Mouse (Mus musculus): ENCODE measurements at regions not wholly inside any gene's neighbourhood (a gene's known extent, or its start where the extent isn't known, plus 50 kb on each side); places are given as distances from the start of the nearest gene placed in this dataset.

- dilution Hi-C loops (cut with MboI; ENCODE audit: extremely low pct_ligation_motif_present, extremely low pct_unique_long_range_greater_than_20kb, low sequenced_read_pairs) (no loop called here), in situ Hi-C loops (cut with MboI; ENCODE audit: low pct_ligation_motif_present, low pct_unique_long_range_greater_than_20kb, low sequenced_read_pairs) (no loop called here)
- Histone ChIP-seq H3K4me1 (ENCODE audit: control insufficient read depth in 1 of 2, insufficient read depth in 2 of 2) (no peaks in the 10 kb centered on the region), H3K27me3 (replicated peaks) (no peaks in the 10 kb centered on the region), H3K36me3 (replicated peaks in 1 of 2; ENCODE audit: control insufficient read depth in 1 of 2, insufficient read depth in 1 of 2, low read length in 1 of 2) (no peaks in the 10 kb centered on the region), H3K27ac (ENCODE audit: insufficient read depth, low read depth) (no peak overlapping the region), H3K9ac (ENCODE audit: insufficient read depth, low read depth) (no peak overlapping the region), H3K4me2 (ENCODE audit: insufficient read depth, low read depth, poor library complexity, severe bottlenecking) (no peak overlapping the region), H3K9me3 (replicated peaks; ENCODE audit: low read length) (peaks cover 2% of the 10 kb centered on the region), H3K79me2 (replicated peaks; ENCODE audit: control insufficient read depth, extremely low read depth, insufficient read depth, poor library complexity, severe bottlenecking) (no peaks in the 10 kb centered on the region), H3K4me3 (replicated peaks in 1 of 3; ENCODE audit: low read depth in 2 of 3, low read length in 2 of 3, poor library complexity in 1 of 3) (no peak overlapping the region)
- DNase-seq (ENCODE audit: extremely low read depth): no peak
- TF ChIP-seq MYC (IDR thresholded peaks at IDR 0.05; ENCODE audit: low read depth, low read length): no peak
- TF ChIP-seq ELF1 (IDR thresholded peaks at IDR 0.05; ENCODE audit: low read depth, low read length): no peak
- TF ChIP-seq TBP (conservative IDR thresholded peaks at IDR 0.05; ENCODE audit: low read depth, low read length): no peak
- TF ChIP-seq HCFC1 (IDR thresholded peaks at IDR 0.05; ENCODE audit: low read depth, low read length): no peak
- TF ChIP-seq SIN3A (IDR thresholded peaks at IDR 0.05; ENCODE audit: low read length): no peak
- TF ChIP-seq MEF2A (IDR thresholded peaks at IDR 0.05; ENCODE audit: borderline replicate concordance, low read depth, low read length): no peak
- no peak for TF ChIP-seq EP300 (IDR thresholded peaks at IDR 0.05; ENCODE audit: low read length)
- no peak for TF ChIP-seq MAZ (IDR thresholded peaks at IDR 0.05; ENCODE audit: low read depth, low read length)
- no peak for TF ChIP-seq CTCF (conservative IDR thresholded peaks at IDR 0.05 in 1 of 2, IDR thresholded peaks at IDR 0.05 in 1 of 2; ENCODE audit: low read depth in 2 of 2, low read length in 2 of 2)
- TF ChIP-seq IRF4 (IDR thresholded peaks at IDR 0.05; ENCODE audit: low read depth, low read length): no peak
- no peak for TF ChIP-seq ZC3H11A (IDR thresholded peaks at IDR 0.05; ENCODE audit: low read depth, low read length)
Observed at GRCm38 (mm10) chr16:15084147-15084752, 177.8 kb downstream of the Efcab1 start.

DNA sequence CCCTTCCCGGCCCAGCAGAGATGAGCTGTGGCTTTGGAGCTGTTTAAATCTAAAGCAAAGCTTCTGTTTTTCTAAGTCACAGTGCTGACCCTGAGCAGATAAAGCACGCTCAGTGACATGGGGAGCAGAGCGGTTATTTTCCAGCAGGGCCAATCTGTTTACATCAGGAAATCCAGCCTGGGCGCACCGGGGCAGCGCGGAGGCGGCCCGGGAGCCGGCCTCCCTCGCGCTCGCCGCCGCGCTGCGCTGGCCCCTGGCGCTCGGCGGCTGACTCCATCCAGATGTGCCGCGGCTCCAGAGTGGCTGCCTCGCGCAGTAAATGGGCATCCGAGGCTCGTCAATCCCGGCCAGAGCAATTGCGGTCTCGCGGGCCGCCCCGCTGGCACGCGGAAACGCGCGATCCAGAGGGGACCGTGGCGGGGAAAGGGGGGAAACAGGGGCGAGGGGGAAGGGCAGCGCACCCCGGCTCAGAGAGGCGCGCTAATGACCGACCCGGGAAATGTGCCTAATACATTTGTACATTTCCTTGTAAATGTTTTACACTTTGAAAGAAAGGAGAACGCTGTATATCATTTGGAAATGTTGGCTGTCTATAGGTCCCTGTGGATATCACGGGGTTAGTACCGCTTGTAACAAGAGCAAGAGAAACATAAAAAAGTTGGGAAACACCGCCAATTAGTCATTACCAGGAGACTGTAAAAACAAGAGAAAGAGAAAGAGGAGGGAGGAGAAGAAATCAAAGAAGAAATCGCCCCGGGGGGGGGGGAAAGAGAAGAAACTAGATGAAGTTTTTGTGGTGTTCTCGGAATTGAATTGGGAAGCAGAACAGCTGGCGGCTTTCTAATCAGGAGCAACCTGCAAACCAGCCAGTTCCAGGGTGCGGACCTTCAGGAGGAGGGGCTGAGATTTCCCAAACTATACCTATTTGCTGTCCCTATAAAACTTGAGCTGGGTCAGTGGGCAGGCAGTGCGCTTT is 178.6 kb downstream of the Efcab1 start:
- no peaks in the 10 kb centered on the region for H3K27me3 ChIP-seq (replicated peaks)
- peaks cover 2% of the 10 kb centered on the region for H3K9me3 ChIP-seq (replicated peaks; ENCODE audit: low read length)
- no peaks in the 10 kb centered on the region for H3K4me1 ChIP-seq (ENCODE audit: control insufficient read depth in 1 of 2, insufficient read depth in 2 of 2)
- H3K79me2 ChIP-seq (replicated peaks; ENCODE audit: control insufficient read depth, extremely low read depth, insufficient read depth, poor library complexity, severe bottlenecking): no peaks in the 10 kb centered on the region
- dilution Hi-C loops (cut with MboI; ENCODE audit: extremely low pct_ligation_motif_present, extremely low pct_unique_long_range_greater_than_20kb, low sequenced_read_pairs): no loop called here
- no peak overlapping the region for H3K4me3 ChIP-seq (replicated peaks in 1 of 3; ENCODE audit: low read depth in 2 of 3, low read length in 2 of 3, poor library complexity in 1 of 3)
- H3K36me3 ChIP-seq (replicated peaks in 1 of 2; ENCODE audit: control insufficient read depth in 1 of 2, insufficient read depth in 1 of 2, low read length in 1 of 2): no peaks in the 10 kb centered on the region
- in situ Hi-C loops (cut with MboI; ENCODE audit: low pct_ligation_motif_present, low pct_unique_long_range_greater_than_20kb, low sequenced_read_pairs): no loop called here
- no peak overlapping the region for H3K4me2 ChIP-seq (ENCODE audit: insufficient read depth, low read depth, poor library complexity, severe bottlenecking)
- TF ChIP-seq CHD1 (IDR thresholded peaks at IDR 0.05; ENCODE audit: low read depth, low read length) (no peak), HCFC1 (IDR thresholded peaks at IDR 0.05; ENCODE audit: low read depth, low read length) (no peak), POLR2AphosphoS2 (IDR thresholded peaks at IDR 0.05; ENCODE audit: low read depth, low read length) (no peak), JUN (IDR thresholded peaks at IDR 0.05; ENCODE audit: insufficient read depth, low read depth, low read length) (no peak), TBP (conservative IDR thresholded peaks at IDR 0.05; ENCODE audit: low read depth, low read length) (no peak), MAFK (IDR thresholded peaks at IDR 0.05; ENCODE audit: insufficient replicate concordance, low read length) (no peak), ZKSCAN1 (IDR thresholded peaks at IDR 0.05; ENCODE audit: borderline replicate concordance, low read depth, low read length) (no peak), RAD21 (IDR thresholded peaks at IDR 0.05; ENCODE audit: low read depth, low read length) (no peak), CTCF (conservative IDR thresholded peaks at IDR 0.05 in 1 of 2, IDR thresholded peaks at IDR 0.05 in 1 of 2; ENCODE audit: low read depth in 2 of 2, low read length in 2 of 2) (no peak), PAX5 (IDR thresholded peaks at IDR 0.05; ENCODE audit: low read length) (no peak), MEF2A (IDR thresholded peaks at IDR 0.05; ENCODE audit: borderline replicate concordance, low read depth, low read length) (no peak), USF2 (conservative IDR thresholded peaks at IDR 0.05; ENCODE audit: low read depth, low read length) (no peak), E2F4 (IDR thresholded peaks at IDR 0.05; ENCODE audit: insufficient replicate concordance, low read depth, low read length) (no peak), SMC3 (IDR thresholded peaks at IDR 0.05; ENCODE audit: low read depth, low read length) (no peak), BHLHE40 (IDR thresholded peaks at IDR 0.05; ENCODE audit: low read depth, low read length) (no peak)
- DNase-seq (ENCODE audit: extremely low read depth): no peak
- H3K27ac ChIP-seq (ENCODE audit: insufficient read depth, low read depth): no peak overlapping the region
- no peak overlapping the region for H3K9ac ChIP-seq (ENCODE audit: insufficient read depth, low read depth)

All from CH12.LX (cell line).